Mouse (Mus musculus): Measurements from ENCODE around the gene Gm20388. TPM values are rescaled to one million over a fixed set of nuclear protein-coding genes. Genes with fewer than 3 reads are reported as not detected.

Gene Gm20388
- polyA plus RNA-seq, 1 experiment from 2014 or later: not detected

- Histone ChIP-seq H3K4me1 (ENCODE audit: control insufficient read depth, insufficient read depth, low read length) (no peaks in the 10 kb centered on the region), H3K27ac (replicated peaks; ENCODE audit: low read depth, low read length) (no peak overlapping the region), H3K9ac (ENCODE audit: low read length) (no peak overlapping the region), H3K4me3 (ENCODE audit: low read depth, low read length) (no peak overlapping the region), H3K4me2 (ENCODE audit: low read depth, severe bottlenecking) (no peak overlapping the region), H3K27me3 (ENCODE audit: control insufficient read depth, insufficient read depth, low read length) (no peaks in the 10 kb centered on the region), H3K9me3 (ENCODE audit: control insufficient read depth, low read length) (no peaks in the 10 kb centered on the region), H3K36me3 (ENCODE audit: control insufficient read depth, insufficient read depth, low read length) (peaks cover 11% of the 10 kb centered on the region)
- 87% methylated on average over 6 of the region's 6 CpGs for WGBS
- DNase-seq (ENCODE audit: low spot score) (no peak), ATAC-seq (ENCODE audit: insufficient number of reproducible peaks, low FRiP score, low TSS enrichment, low read depth) (no peak)
These were observed 1639.4 kb downstream of the Gm20388 start for GRCm38 (mm10) chr8:121550056-121550455.

- Histone ChIP-seq H3K4me1 (ENCODE audit: control insufficient read depth, insufficient read depth, low read length) (no peaks in the 10 kb centered on the region), H3K4me2 (ENCODE audit: low read depth, severe bottlenecking) (no peak overlapping the region), H3K4me3 (ENCODE audit: low read depth, low read length) (no peak overlapping the region), H3K9me3 (ENCODE audit: control insufficient read depth, low read length) (no peaks in the 10 kb centered on the region), H3K9ac (ENCODE audit: low read length) (no peak overlapping the region), H3K36me3 (ENCODE audit: control insufficient read depth, insufficient read depth, low read length) (peaks cover 11% of the 10 kb centered on the region), H3K27ac (replicated peaks; ENCODE audit: low read depth, low read length) (no peak overlapping the region), H3K27me3 (ENCODE audit: control insufficient read depth, insufficient read depth, low read length) (no peaks in the 10 kb centered on the region)
- ATAC-seq (ENCODE audit: insufficient number of reproducible peaks, low FRiP score, low TSS enrichment, low read depth) (no peak), DNase-seq (ENCODE audit: low spot score) (no peak)
- WGBS: 82% methylated on average over 24 of the region's 24 CpGs
These were observed 1640.7 kb downstream of the Gm20388 start for GRCm38 (mm10) chr8:121551065-121551985.

GRCm38 (mm10) chr8:121552506-121552905, 1641.9 kb downstream of the Gm20388 start:
- Histone ChIP-seq H3K27ac (replicated peaks; ENCODE audit: low read depth, low read length) (no peak overlapping the region), H3K36me3 (ENCODE audit: control insufficient read depth, insufficient read depth, low read length) (peaks cover 11% of the 10 kb centered on the region), H3K9me3 (ENCODE audit: control insufficient read depth, low read length) (no peaks in the 10 kb centered on the region), H3K4me2 (ENCODE audit: low read depth, severe bottlenecking) (no peak overlapping the region), H3K4me3 (ENCODE audit: low read depth, low read length) (no peak overlapping the region), H3K4me1 (ENCODE audit: control insufficient read depth, insufficient read depth, low read length) (no peaks in the 10 kb centered on the region), H3K9ac (ENCODE audit: low read length) (no peak overlapping the region), H3K27me3 (ENCODE audit: control insufficient read depth, insufficient read depth, low read length) (no peaks in the 10 kb centered on the region)
- WGBS: 94% methylated on average over 9 of the region's 9 CpGs
- ATAC-seq (ENCODE audit: insufficient number of reproducible peaks, low FRiP score, low TSS enrichment, low read depth): no peak
- no peak for DNase-seq (ENCODE audit: low spot score)

GRCm38 (mm10) chr8:121553831-121554475, 1643.3 kb downstream of the Gm20388 start:
- Histone ChIP-seq H3K36me3 (ENCODE audit: control insufficient read depth, insufficient read depth, low read length) (peaks cover 11% of the 10 kb centered on the region), H3K27me3 (ENCODE audit: control insufficient read depth, insufficient read depth, low read length) (no peaks in the 10 kb centered on the region), H3K27ac (replicated peaks; ENCODE audit: low read depth, low read length) (no peak overlapping the region), H3K4me2 (ENCODE audit: low read depth, severe bottlenecking) (no peak overlapping the region), H3K9ac (ENCODE audit: low read length) (no peak overlapping the region), H3K9me3 (ENCODE audit: control insufficient read depth, low read length) (no peaks in the 10 kb centered on the region), H3K4me3 (ENCODE audit: low read depth, low read length) (no peak overlapping the region), H3K4me1 (ENCODE audit: control insufficient read depth, insufficient read depth, low read length) (no peaks in the 10 kb centered on the region)
- WGBS: 96% methylated on average over 32 of the region's 32 CpGs
- ATAC-seq (ENCODE audit: insufficient number of reproducible peaks, low FRiP score, low TSS enrichment, low read depth) (no peak), DNase-seq (ENCODE audit: low spot score) (no peak)

GRCm38 (mm10) chr8:121557746-121558145, 1647.1 kb downstream of the Gm20388 start:
- H3K4me1 ChIP-seq (ENCODE audit: control insufficient read depth, insufficient read depth, low read length): no peaks in the 10 kb centered on the region
- H3K4me2 ChIP-seq (ENCODE audit: low read depth, severe bottlenecking): no peak overlapping the region
- no peak overlapping the region for H3K4me3 ChIP-seq (ENCODE audit: low read depth, low read length)
- H3K27me3 ChIP-seq (ENCODE audit: control insufficient read depth, insufficient read depth, low read length): no peaks in the 10 kb centered on the region
- ATAC-seq (ENCODE audit: insufficient number of reproducible peaks, low FRiP score, low TSS enrichment, low read depth) (no peak), DNase-seq (ENCODE audit: low spot score) (no peak)
- peaks cover 11% of the 10 kb centered on the region; the same call in 1 of the 2 replicates for H3K36me3 ChIP-seq (ENCODE audit: control insufficient read depth, insufficient read depth, low read length)
- H3K9ac ChIP-seq (ENCODE audit: low read length): no peak overlapping the region
- no peak overlapping the region for H3K27ac ChIP-seq (replicated peaks; ENCODE audit: low read depth, low read length)
- H3K9me3 ChIP-seq (ENCODE audit: control insufficient read depth, low read length): no peaks in the 10 kb centered on the region
- 83% methylated on average over 11 of the region's 11 CpGs for WGBS

GRCm38 (mm10) chr8:121558538-121558937, 1647.9 kb downstream of the Gm20388 start:
- Histone ChIP-seq H3K4me3 (ENCODE audit: low read depth, low read length) (no peak overlapping the region), H3K9me3 (ENCODE audit: control insufficient read depth, low read length) (no peaks in the 10 kb centered on the region), H3K9ac (ENCODE audit: low read length) (no peak overlapping the region), H3K27me3 (ENCODE audit: control insufficient read depth, insufficient read depth, low read length) (no peaks in the 10 kb centered on the region), H3K36me3 (ENCODE audit: control insufficient read depth, insufficient read depth, low read length) (peaks cover 8% of the 10 kb centered on the region; the same call in 1 of the 2 replicates), H3K4me1 (ENCODE audit: control insufficient read depth, insufficient read depth, low read length) (no peaks in the 10 kb centered on the region), H3K27ac (replicated peaks; ENCODE audit: low read depth, low read length) (no peak overlapping the region), H3K4me2 (ENCODE audit: low read depth, severe bottlenecking) (no peak overlapping the region)
- ATAC-seq (ENCODE audit: insufficient number of reproducible peaks, low FRiP score, low TSS enrichment, low read depth) (no peak), DNase-seq (ENCODE audit: low spot score) (no peak)
- WGBS: 81% methylated on average over 16 of the region's 16 CpGs

GRCm38 (mm10) chr8:121559801-121560200, 1649.2 kb downstream of the Gm20388 start:
- H3K4me3 ChIP-seq (ENCODE audit: low read depth, low read length): no peak overlapping the region
- H3K4me1 ChIP-seq (ENCODE audit: control insufficient read depth, insufficient read depth, low read length): no peaks in the 10 kb centered on the region
- H3K9ac ChIP-seq (ENCODE audit: low read length): no peak overlapping the region
- ATAC-seq (ENCODE audit: insufficient number of reproducible peaks, low FRiP score, low TSS enrichment, low read depth) (no peak), DNase-seq (ENCODE audit: low spot score) (no peak)
- H3K9me3 ChIP-seq (ENCODE audit: control insufficient read depth, low read length): no peaks in the 10 kb centered on the region
- H3K4me2 ChIP-seq (ENCODE audit: low read depth, severe bottlenecking): no peak overlapping the region
- peaks cover 5% of the 10 kb centered on the region; the same call in 1 of the 2 replicates for H3K36me3 ChIP-seq (ENCODE audit: control insufficient read depth, insufficient read depth, low read length)
- 91% methylated on average over 12 of the region's 12 CpGs for WGBS
- no peaks in the 10 kb centered on the region for H3K27me3 ChIP-seq (ENCODE audit: control insufficient read depth, insufficient read depth, low read length)
- no peak overlapping the region for H3K27ac ChIP-seq (replicated peaks; ENCODE audit: low read depth, low read length)

GRCm38 (mm10) chr8:121560432-121561100, 1649.9 kb downstream of the Gm20388 start:
- H3K9ac ChIP-seq (ENCODE audit: low read length): no peak overlapping the region
- H3K27ac ChIP-seq (replicated peaks; ENCODE audit: low read depth, low read length): no peak overlapping the region
- DNase-seq (ENCODE audit: low spot score) (no peak), ATAC-seq (ENCODE audit: insufficient number of reproducible peaks, low FRiP score, low TSS enrichment, low read depth) (no peak)
- no peaks in the 10 kb centered on the region for H3K9me3 ChIP-seq (ENCODE audit: control insufficient read depth, low read length)
- 96% methylated on average over 7 of the region's 7 CpGs for WGBS
- peaks cover 5% of the 10 kb centered on the region; the same call in 1 of the 2 replicates for H3K36me3 ChIP-seq (ENCODE audit: control insufficient read depth, insufficient read depth, low read length)
- no peaks in the 10 kb centered on the region for H3K27me3 ChIP-seq (ENCODE audit: control insufficient read depth, insufficient read depth, low read length)
- no peaks in the 10 kb centered on the region for H3K4me1 ChIP-seq (ENCODE audit: control insufficient read depth, insufficient read depth, low read length)
- no peak overlapping the region for H3K4me3 ChIP-seq (ENCODE audit: low read depth, low read length)
- no peak overlapping the region for H3K4me2 ChIP-seq (ENCODE audit: low read depth, severe bottlenecking)
